Mouse (Mus musculus) adrenal gland, postnatal 10 days (tissue): ENCODE results near the gene Tgoln1. TPM values are rescaled to one million over a fixed set of nuclear protein-coding genes. Genes with fewer than 3 reads are reported as not detected.

ENCODE experiments used
- DNase-seq: peaks from one replicate; pipeline ENCODE4 v3.0.0; 2021; ENCODE audit warnings: mixed read lengths
- total RNA-seq, 2 experiments: library from RNA; stranded (reverse); gene quantifications; 2 replicates each; pipeline ENCODE4 v1.2.3; 2021

Tgoln1 gene
- total RNA-seq, 2 experiments from 2014 or later = 92.7 to 121 TPM

DNA sequence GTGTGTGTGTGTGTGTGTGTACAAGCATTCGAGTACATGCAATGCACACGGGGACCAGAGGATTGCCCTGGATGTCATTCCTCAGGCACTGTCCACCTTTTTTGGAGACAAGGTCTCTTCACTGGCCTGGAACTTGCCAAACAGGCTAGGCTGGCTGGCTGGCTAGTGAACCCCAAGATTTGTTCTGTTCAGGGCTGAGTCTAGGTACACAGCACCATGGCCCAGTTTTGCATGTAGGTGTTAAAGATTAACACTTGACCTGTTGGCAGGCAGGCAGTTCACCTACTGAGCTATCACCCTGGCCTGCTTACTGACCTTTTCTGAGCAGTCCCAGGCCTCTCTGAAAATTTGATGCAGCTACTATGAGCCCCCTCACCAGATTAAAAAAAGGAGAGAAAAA lies 13.6 kb upstream of the Tgoln1 start:
- DNase-seq = no peak

DNA sequence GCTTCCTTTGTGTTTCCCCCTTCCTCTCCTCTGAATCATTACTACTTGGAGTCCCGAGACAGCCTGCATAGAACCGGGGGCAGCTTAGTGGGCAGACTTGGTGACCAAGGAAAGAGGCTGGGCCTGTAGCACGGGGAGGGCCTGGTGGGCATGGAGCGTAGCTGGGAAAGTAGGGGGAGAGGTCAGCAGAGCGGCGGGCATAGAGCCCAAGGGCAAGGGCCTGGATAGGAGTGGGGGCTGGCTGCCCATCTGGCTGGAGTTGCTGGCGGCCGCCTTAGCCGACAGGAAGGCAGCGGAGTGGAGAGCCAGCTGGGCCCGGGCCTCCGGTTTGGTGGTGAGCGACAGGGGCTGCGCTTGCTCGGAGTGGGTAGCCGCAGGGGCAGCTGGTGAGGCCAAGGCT lies 10.5 kb upstream of the Tgoln1 start:
- DNase-seq = no peak

DNA sequence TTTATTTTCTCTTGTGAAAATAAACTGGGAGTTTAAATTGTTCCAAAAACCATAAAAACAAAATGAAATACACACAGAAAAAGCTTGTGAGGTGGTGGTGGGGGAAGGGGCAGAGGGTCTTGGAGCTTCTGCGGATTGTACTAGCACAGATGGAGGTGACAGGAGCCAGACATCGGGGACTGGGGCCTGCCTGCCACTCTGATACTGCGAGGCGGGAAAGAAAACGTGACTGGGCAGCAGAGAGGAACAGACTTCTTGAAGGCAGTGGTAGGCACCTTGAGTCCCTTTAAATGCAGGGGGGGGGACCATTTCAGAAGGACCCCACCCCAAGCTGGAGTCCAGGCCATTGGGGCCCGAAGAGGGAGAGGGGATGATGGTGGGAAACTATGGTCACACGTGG lies 9.6 kb upstream of the Tgoln1 start:
- no peak for DNase-seq

DNA sequence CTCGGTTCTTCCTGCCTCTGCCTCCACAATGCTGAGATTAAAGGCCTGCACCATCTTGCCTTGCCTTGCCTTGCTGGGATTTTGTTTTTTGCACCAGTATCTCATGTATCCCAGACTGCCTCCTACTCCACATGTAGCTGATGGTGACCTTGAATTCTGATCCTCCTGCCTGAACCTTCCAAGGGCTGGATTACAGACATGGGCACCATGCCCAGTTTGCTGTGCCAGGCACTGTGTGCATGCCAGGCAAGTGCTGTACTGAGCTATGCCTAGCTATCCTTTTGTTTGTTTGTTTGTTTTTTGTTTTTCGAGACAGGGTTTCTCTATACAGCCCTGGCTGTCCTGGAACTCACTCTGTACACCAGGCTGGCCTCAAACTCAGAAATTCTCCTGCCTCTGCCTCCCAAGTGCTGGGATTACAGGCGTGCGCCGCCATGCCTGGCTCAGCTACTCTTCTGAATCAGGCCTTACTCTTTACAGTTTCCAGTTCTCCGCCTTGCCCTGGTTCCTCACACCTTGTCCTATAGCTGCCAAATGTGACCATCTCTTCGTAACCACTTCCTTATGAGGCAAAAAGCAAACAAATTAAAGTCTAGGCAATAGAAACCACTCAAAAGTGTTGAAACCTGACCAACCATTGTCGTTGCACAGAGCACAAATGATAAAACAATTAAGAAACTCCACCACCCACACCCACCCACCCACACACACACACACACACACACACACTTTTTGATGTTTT lies 7.0 kb upstream of the Tgoln1 start:
- peak; percentile 83 for DNase-seq

DNA sequence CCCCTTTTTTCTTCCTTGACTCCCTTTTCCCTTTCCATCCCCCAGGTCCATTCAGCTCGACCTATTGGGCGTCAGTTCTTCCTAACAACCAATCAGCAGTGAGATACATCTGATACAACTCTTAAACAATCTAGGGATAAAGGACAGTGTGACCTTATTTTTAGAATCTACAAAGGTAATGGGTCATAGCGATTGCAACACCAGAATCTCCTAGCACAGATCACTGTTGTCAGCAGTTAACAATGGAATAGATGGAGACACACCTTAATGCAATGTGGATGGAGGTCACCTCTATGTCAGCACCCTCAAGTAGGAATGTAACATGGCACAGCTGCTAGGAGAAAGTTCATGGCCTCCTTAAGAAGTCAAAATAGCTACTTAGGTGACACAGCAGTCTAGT lies 6.1 kb upstream of the Tgoln1 start:
- no peak for DNase-seq

DNA sequence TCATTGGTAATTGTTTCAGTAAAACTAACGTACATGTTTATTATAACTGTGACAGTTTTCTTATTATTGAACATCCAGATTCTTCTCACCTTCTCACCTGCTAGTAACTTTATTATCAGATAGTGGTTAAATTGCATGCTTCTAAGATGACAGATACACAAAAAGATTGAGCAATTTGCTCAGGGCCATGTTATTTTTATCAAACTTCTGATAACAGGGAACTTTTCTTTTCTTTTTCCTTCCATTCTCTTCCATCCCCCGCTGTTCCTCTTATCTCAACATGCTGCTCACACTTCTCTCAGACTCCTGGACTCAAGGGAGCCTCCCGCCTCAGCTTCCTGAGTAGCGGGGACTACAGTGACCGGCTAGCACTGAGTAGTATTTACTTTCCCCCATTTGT lies 4.1 kb upstream of the Tgoln1 start:
- no peak for DNase-seq

DNA sequence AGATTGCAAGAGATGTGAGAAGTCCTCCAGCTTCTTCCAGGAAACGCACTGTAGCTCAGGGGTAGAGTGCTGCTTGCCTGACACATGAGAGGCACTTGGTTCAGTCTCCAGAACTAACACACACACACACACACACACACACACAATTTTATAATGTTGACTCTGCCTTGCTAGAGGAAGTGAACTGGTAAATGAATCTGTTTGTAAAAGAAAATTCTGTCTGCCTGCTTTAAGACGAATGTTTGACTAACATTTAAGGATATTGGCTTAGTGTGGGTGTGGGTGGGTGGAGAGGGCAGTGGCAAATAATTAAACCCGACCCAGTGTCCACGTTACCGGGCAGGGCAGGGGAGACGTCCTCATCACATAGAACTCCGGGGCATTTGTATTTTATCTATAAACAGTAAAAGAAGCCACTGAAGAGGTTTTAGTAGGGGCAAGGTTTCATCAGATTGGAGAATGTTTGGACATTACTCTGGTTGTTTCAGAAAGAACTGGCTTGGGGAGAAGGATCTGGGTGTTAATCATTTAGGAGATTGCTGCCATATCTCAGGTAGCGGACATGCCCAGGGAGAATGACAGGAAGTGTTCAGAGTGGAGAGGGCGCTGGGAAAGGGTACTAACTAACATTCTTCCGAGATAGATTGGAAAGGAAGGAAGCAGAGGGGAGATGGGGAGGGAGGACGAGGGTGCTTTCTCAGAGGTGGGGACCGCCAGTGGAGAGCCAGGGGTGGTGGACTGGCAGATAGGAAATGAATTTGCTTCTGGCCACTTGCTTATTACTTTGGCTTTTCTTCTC lies 3.1 kb upstream of the Tgoln1 start:
- no peak for DNase-seq

DNA sequence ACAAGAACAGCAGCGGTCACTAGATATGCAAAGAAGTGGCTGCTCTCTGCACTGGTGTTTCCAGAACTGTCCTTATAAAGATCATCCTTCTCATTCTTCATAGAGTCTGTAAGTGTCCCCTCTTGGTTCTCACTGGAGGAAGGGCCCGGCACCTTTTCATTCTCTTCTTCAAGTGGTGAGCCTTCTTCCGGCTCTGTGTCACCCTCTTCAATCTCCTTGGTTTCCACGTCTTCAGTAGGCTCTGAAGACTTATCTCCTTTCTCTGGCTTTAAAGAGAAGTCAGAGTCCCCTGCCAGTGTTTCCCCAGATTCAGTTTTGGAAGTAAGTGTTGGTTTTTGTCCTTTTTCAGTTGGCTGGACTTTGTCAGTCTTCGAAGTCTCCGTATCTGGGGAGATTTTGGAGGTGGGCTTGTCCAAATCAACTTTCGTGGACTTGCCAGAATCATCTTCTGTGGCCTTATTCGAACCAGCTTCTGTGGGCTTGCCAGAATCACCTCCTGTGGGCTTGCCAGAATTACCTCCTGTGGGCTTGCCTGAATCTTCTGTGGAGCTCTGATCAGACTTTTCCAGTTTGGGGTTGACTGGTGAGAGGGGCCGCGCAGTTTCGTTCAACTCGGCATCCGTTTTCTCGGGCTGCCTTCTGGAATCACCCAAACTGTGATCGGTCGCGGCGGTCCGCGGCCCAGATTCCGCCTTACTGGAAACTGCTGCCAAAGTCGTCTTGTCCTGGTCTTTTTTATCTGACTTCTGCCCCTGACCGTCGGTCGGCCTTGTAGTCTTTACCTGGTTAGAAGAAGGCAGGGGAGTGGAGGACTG lies 1.0 kb downstream of the Tgoln1 start:
- no peak for DNase-seq

DNA sequence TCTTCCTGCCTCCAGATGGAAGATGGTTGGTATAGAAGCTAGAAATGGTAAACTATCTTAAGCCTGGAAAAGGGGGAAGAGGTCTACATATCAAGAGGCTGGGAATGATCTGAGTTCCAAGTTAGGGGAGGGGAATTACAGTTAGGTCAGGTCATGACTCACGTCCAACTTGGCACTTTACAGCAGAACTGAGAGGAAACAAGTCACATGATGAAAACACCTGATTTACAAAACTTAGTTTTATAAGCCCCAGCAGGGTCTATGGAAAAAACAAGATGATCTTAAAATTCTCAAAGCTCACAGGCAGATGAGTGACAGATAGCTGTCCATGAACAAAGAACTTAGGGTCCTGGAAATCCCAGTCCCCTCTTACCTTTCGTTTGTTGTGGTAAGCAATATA lies 1.6 kb downstream of the Tgoln1 start:
- DNase-seq = no peak

DNA sequence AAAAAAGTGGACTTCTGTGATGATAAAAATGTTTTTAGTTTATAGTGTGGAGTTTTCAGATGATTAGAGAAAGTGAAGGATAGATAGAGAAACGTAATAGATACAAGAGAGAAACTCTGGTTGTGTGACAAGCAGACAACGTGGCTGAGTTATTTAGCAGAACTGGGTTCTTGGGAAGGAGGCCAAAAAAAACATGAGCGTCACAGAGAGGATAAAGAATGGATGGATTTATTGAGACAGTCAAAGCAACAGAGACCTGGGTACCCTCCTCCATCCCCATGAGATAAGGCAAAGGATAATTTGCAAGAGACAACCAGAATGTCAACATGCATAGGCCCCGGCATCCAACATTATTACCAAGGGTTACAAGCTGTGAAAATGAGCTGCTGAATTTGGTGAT lies 6.5 kb downstream of the Tgoln1 start:
- no peak for DNase-seq

DNA sequence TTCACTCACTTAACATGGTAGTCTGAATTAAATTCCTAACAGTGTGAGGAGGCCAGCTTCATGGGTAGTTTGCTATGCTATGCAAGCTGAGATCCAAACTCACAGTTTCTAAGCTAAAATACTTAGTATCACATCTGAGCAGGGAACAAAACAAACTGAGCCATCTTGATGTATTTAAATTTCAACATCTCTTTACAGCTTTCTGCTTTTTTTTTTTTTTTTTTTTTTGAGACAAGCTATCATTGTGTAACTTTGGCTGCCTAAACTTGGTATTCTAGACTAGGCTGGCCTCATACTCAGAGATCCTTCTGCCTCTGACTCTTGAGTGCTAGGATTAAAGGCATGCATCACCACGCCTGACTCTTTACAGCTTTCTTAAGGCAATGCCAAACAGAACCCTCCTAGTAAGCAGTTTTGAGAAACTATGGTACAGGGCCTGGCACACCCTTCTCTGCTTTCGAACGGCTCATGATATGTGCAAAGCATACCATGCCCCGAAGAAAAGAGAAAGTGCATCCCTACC lies 8.1 kb downstream of the Tgoln1 start:
- no peak for DNase-seq

DNA sequence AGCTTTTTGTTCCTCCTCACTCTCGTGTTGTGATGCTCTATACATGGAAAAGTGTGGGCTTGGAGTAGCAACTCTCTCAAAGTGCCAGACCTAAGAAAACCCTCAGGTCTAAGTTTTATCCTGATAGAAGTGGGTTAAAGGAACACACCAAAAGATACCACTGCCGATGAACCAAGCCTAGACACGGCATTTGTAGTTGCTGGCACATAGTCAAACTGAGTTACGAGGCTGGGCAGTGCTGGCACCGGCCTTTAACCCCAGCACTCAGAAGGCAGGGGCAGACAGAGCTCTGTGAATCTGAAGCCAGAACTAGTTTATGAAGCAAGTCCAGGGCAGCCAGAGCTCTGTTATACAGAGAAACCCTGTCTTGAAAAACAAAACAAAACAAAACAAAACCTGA lies 9.1 kb downstream of the Tgoln1 start:
- peak; percentile 49 for DNase-seq

DNA sequence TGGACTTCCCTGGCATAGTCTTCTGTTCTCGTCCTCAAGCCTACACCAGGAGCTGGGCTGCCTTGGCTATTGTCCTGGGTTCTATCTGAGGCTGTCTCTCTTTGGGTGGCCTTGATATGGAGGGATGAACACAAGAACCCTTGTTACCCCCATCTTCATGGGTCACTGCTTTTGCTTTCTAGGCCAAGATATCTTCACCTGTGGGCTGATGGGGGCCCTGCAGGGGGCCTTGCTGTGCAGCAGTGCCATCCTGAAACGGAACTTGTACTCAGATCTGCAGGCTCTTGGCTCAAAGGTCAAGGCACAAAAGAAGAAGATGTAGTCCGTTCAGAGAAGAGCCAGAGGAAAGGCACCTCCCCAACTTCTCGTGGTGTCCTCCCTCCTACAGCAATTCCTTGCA lies 9.7 kb downstream of the Tgoln1 start:
- no peak for DNase-seq

DNA sequence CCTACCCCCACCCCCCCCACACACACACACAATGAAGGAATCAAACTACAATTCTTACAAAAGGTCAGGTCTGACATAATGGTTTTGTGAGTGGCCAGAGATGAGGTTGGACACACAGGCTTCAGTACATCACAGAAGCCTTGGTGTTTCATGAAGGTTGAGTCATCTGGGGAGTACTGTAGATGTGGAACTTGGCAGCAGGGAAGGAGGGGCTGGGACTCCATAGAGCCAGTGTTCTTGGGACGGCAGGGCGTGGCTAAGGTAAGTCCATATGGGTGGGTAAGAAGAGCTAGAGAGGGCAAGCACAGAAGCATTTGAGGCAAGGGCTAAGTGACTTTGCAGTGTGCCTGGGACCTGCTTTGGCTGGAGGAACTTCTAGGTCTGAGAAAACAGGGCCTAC lies 12.7 kb downstream of the Tgoln1 start:
- no peak for DNase-seq

DNA sequence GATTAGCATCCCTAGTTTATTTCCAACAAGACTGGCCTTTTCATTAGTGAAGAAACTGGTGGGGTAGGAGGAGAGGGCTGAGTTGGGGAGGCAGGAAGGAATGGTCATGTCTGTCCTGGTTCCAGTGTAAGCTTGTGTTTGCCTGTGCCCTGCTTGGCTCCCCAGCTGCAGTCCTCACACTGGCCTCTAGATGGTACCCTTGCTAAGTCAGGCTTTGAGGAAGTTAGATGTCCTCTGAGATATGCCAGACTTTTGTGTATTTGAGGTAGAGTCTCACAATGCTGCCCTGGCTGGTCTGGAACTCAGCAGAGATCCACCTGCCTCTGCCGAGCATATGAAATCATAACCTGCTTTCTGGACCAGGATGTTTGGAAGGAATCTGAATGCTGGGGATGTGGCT lies 15.1 kb downstream of the Tgoln1 start:
- DNase-seq = peak; percentile 89

DNA sequence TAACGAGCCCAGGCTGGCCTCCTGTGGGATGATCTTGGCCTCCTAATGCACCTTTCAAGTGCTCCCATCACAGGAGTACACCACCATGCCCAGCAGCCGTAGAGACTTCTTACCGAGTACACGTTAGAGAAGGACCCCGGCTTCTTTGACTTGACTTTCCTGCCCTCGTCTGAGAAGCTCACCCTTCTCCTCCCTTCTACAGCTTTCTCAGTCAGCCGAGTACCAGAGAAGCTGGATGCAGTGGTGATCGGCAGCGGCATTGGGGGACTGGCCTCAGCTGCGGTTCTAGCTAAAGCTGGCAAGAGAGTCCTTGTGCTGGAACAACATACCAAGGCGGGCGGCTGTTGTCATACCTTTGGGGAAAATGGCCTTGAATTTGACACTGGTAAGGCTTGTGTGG lies 16.0 kb downstream of the Tgoln1 start:
- DNase-seq = no peak

DNA sequence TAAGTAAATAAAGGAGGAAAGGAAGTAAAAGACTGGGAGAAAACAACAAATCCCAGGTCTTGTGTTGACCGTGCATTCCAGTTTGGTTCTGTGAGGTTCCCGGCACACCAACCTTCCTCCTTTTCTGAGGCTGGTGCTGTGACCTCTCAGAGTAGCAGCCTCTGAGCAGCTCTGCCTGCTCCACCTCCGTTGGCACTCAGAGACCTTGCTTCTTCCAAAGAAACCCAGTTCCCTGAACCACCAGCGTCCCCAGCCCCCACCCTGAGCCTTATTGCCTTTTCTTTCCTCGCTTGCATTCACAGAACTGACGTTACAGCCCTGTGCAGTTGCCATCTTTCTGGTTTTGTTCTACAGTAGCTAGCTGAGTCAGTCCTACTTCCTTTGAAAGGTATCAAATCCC lies 16.6 kb downstream of the Tgoln1 start:
- DNase-seq = peak; percentile 52

DNA sequence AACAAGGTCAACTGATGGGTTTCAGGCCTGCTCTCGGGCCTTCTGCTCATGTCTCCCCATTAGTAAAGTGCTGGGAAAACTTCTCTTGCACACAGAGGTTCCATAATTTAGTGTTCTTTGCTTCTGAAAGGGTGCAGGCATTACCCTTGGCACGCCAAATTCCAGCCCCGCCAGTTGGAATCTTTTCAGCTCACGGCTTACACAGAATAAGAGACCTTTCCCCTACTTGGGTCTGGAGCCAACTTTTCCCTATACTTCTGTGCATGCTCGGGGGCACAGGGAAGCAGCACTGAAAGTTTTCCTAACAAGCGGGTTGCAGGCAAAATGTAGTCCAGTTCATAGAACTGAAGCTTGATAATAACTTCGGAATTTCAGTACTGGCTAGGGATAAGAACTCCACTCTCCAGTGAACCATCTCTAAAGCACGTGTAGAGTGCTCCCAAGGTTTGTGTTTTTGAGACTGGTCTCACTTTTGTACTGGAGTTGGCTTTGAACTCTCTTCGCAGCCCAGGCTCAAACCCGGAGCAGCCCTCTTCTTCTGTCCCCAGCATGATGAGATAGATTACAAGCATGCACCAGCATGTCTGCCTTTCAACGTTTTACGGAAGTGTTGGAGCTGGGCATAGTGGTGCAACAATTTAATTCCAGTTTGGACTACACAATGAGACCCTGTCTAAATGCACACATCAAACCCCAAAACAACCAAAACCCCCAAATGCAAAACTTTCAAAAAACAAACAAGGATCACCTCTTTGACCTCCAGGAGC lies 17.8 kb downstream of the Tgoln1 start:
- DNase-seq = peak; percentile 79

DNA sequence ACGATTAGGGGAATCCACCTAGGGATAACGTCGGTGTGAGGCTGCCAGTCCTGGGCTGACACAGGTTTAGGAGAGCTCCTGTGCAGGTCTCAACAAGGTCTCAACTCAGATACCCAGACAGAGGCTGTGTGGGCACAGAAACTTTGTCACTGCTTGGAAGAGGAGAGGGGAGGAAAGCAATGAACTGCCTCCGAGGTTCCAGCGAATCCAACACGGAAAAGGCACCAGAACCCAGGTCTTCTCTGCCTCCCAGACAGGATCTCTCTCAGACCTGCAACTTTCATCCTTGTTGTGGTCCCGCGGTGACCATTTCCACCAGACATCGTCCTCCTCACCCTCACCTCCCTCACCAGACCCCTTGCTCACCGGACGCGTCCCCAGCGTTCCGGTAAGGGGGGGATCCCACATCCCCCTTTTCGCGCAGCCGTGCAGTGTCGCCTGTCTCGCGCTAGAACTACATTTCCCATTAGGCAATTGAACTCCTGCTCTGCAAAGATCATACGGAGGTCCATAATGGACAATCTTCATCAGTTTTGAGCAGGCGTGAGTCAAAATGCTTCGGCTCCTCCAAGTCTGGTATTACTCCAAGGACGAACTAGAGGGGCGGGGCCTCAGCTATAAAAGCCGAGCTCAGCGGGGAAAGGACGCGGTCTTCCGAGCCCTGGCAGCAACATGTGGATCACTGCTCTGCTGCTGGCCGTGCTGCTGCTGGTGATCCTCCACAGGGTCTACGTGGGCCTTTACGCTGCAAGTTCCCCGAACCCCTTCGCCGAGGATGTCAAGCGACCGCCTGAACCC lies 18.6 kb downstream of the Tgoln1 start, which contains the start of the genes Elmod3 and Retsat:
TSS of gene Elmod3 (minus strand) at position 458 of the 798 bp plus-strand sequence.
TSS of gene Retsat (plus strand) at position 520 of the 798 bp plus-strand sequence.
- DNase-seq = peak; percentile 96

DNA sequence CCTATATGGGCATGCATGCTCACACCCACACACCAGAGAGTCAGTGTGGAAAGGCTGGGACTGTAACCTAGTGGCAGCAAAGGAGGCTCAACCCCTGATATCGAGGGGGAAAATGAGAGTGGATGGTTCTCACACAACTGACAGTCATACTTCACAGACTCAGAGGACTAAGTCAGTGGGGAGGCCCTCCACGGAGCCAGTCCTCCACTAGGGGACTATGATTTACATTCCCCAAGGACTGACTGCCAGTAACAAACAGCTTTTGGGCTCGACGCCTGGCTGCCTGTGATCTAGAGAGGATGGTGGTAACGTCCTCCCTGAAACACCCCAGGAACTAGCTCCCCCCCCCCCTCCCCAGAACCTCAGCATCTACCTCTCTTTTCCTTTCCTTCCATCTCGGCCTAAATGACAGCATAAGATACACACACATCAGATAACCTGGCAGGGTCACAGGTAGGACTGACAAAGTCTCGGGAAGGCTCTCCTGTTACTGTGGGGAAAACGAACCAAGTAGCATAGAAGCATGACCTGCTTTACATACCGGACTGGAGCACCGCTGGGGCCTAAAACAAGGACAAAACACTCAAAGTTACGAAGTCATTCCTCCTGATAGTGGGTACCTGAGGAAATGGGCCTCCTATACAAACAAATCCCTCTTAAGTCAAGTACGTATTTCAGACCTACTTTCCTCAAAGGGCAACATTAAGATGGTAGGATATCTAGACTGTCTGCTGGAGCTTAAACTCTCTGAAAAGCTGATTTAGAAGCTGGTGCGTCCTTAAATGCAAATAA lies 19.5 kb downstream of the Tgoln1 start:
- DNase-seq = peak; percentile 61
